Mouse (Mus musculus) myocyte (in vitro differentiated cells): ENCODE measurements around the gene Figla. TPM values are rescaled to one million over a fixed set of nuclear protein-coding genes. Genes with fewer than 3 reads are reported as not detected.

Experiments used
- H3K27me3 ChIP-seq: one replicate; pipeline ENCODE4 v1.6.1; 2011; ENCODE audit not compliant: control insufficient read depth, insufficient read depth, insufficient read length
- H3K36me3 ChIP-seq: one replicate; pipeline ENCODE4 v1.6.1; 2011; ENCODE audit not compliant: control insufficient read depth, insufficient read depth
- H3K4me2 ChIP-seq: one replicate; pipeline ENCODE4 v1.6.1; 2011; ENCODE audit warnings: low read depth, control low read depth
- H3K4me3 ChIP-seq: one replicate; pipeline ENCODE4 v1.5.1; 2011; ENCODE audit warnings: mild to moderate bottlenecking, control low read depth, moderate library complexity
- H3K79me2 ChIP-seq: one replicate; pipeline ENCODE4 v1.6.1; 2011; ENCODE audit not compliant: control insufficient read depth, insufficient read depth
- H3ac ChIP-seq: one replicate; pipeline ENCODE4 v1.6.1; 2011; ENCODE audit not compliant: control insufficient read depth, insufficient read length
- CEBPB ChIP-seq: IDR thresholded peaks from 2 replicates; pipeline ENCODE4 v1.6.1; 2011; ENCODE audit warnings: mild to moderate bottlenecking, moderate library complexity; ENCODE audit not compliant: poor library complexity, insufficient read depth, severe bottlenecking
- E2F4 ChIP-seq: IDR thresholded peaks from one replicate; pipeline ENCODE4 v1.6.1; 2011; ENCODE audit warnings: mild to moderate bottlenecking, control low read depth, moderate library complexity; ENCODE audit not compliant: insufficient read depth
- MAX ChIP-seq: IDR thresholded peaks from one replicate; pipeline ENCODE4 v1.6.1; 2011; ENCODE audit warnings: low read depth, mild to moderate bottlenecking, control low read depth
- MYOD1 ChIP-seq, 3 experiments: IDR thresholded peaks; one replicate each; pipeline ENCODE4 v1.6.1; 2011; ENCODE audit warnings: control low read depth in 2 of 3, low read depth in 2 of 3, mild to moderate bottlenecking in 2 of 3, moderate library complexity in 1 of 3; ENCODE audit not compliant: insufficient read length in 2 of 3, control insufficient read depth in 1 of 3
- MYOG ChIP-seq, 3 experiments: IDR thresholded peaks; one replicate each; pipeline ENCODE4 v1.6.1; 2011; ENCODE audit warnings: control low read depth in 2 of 3, low read depth in 2 of 3, mild to moderate bottlenecking in 2 of 3; ENCODE audit not compliant: insufficient read length in 2 of 3, control insufficient read depth in 1 of 3, insufficient read depth in 1 of 3
- POLR2A ChIP-seq: IDR thresholded peaks from one replicate; pipeline ENCODE4 v1.6.1; 2011; ENCODE audit warnings: low read depth, mild to moderate bottlenecking, control low read depth, moderate library complexity; ENCODE audit not compliant: insufficient read length
- POLR2AphosphoS2 ChIP-seq: IDR thresholded peaks from one replicate; pipeline ENCODE4 v1.6.1; 2011; ENCODE audit warnings: low read depth, control low read depth; ENCODE audit not compliant: insufficient read length
- REST ChIP-seq: IDR thresholded peaks from one replicate; pipeline ENCODE4 v1.6.1; 2011; ENCODE audit warnings: mild to moderate bottlenecking, control low read depth, moderate library complexity; ENCODE audit not compliant: insufficient read depth, insufficient read length
- SRF ChIP-seq: IDR thresholded peaks from one replicate; pipeline ENCODE4 v1.6.1; 2011; ENCODE audit warnings: low read depth; ENCODE audit not compliant: control insufficient read depth, insufficient read length
- TCF12 ChIP-seq: IDR thresholded peaks from one replicate; pipeline ENCODE4 v1.6.1; 2011; ENCODE audit warnings: mild to moderate bottlenecking, control low read depth; ENCODE audit not compliant: poor library complexity, insufficient read depth, severe bottlenecking
- TCF3 ChIP-seq: IDR thresholded peaks from one replicate; pipeline ENCODE4 v1.6.1; 2011; ENCODE audit warnings: low read depth, control low read depth; ENCODE audit not compliant: insufficient read length
- USF1 ChIP-seq: IDR thresholded peaks from one replicate; pipeline ENCODE4 v1.6.1; 2011; ENCODE audit warnings: low read depth, mild to moderate bottlenecking, control low read depth, moderate library complexity
- polyA plus RNA-seq: library from polyadenylated mRNA; unstranded; fragments of >200 nt; fragmentation: generic; extraction: Trizol; gene quantifications from one replicate; pipeline ENCODE4 v1.2.1, GENCODE M21; 2012; ENCODE audit warnings: missing spikeins

Figla gene
- polyA plus RNA-seq, 1 experiment: not detected

GRCm38 (mm10) chr6:86029323-86029713, 13.3 kb downstream of the Figla start:
- no peak overlapping the region for H3ac ChIP-seq
- H3K79me2 ChIP-seq: no peaks in the 10 kb centered on the region
- peak overlapping the region; percentile 52 for H3K4me2 ChIP-seq
- TF ChIP-seq USF1 (no peak), E2F4 (no peak), TCF3 (no peak), TCF12 (no peak)
- H3K27me3 ChIP-seq: peaks cover 4% of the 10 kb centered on the region
- H3K4me3 ChIP-seq: no peak overlapping the region
- no peaks in the 10 kb centered on the region for H3K36me3 ChIP-seq

DNA sequence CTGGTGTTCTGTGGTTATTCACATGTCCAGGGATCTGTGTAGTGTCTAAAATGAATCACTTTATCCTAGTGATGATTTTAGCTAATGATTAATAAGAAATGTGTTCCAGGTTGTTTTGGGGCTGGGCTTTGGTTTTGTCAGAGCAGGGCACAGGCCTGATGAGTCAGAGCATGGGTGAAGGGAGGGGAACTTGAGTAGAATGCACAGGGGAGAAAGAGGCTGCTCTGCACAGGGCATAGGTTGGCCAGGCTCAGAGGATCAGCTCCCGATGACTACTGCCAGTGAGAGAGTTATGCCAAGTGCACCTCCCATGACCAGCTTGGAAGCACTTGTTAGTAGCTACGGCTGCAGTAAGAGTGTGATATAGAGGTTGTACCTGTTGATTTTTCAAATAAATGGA, 15.6 kb downstream of the Figla start:
- Histone ChIP-seq H3K79me2 (no peaks in the 10 kb centered on the region), H3K4me2 (no peak overlapping the region), H3K36me3 (no peaks in the 10 kb centered on the region), H3K4me3 (no peak overlapping the region), H3K27me3 (peaks cover 4% of the 10 kb centered on the region), H3ac (no peak overlapping the region)
- TF ChIP-seq REST: no peak
- TF ChIP-seq MYOD1 (IDR thresholded peaks at IDR 0.05; ENCODE audit: control insufficient read depth in 1 of 3, insufficient read length in 2 of 3, low read depth in 2 of 3): no peak
- TF ChIP-seq TCF3: no peak
- TF ChIP-seq MAX: no peak
- no peak for TF ChIP-seq MYOG (IDR thresholded peaks at IDR 0.05; ENCODE audit: control insufficient read depth in 1 of 3, insufficient read depth in 1 of 3, insufficient read length in 2 of 3, low read depth in 2 of 3)
- TF ChIP-seq TCF12: no peak
- no peak for TF ChIP-seq POLR2A
- TF ChIP-seq SRF: no peak
- TF ChIP-seq CEBPB: no peak
- TF ChIP-seq POLR2AphosphoS2: no peak
- TF ChIP-seq USF1: no peak
- TF ChIP-seq E2F4: no peak

- Histone ChIP-seq H3K79me2 (no peaks in the 10 kb centered on the region), H3ac (no peak overlapping the region), H3K4me2 (no peak overlapping the region), H3K4me3 (no peak overlapping the region), H3K27me3 (peaks cover 4% of the 10 kb centered on the region), H3K36me3 (no peaks in the 10 kb centered on the region)
- TF ChIP-seq TCF3: no peak
- no peak for TF ChIP-seq SRF
- no peak for TF ChIP-seq USF1
- no peak for TF ChIP-seq MYOG (IDR thresholded peaks at IDR 0.05; ENCODE audit: control insufficient read depth in 1 of 3, insufficient read depth in 1 of 3, insufficient read length in 2 of 3, low read depth in 2 of 3)
- no peak for TF ChIP-seq POLR2A
- no peak for TF ChIP-seq E2F4
- no peak for TF ChIP-seq MAX
- no peak for TF ChIP-seq CEBPB
- TF ChIP-seq TCF12: no peak
- no peak for TF ChIP-seq POLR2AphosphoS2
- TF ChIP-seq MYOD1 (IDR thresholded peaks at IDR 0.05; ENCODE audit: control insufficient read depth in 1 of 3, insufficient read length in 2 of 3, low read depth in 2 of 3): no peak
- no peak for TF ChIP-seq REST
These were observed 17.7 kb downstream of the Figla start for GRCm38 (mm10) chr6:86033635-86034034.

GRCm38 (mm10) chr6:86038901-86039300, 22.9 kb downstream of the Figla start:
- Histone ChIP-seq H3K27me3 (no peaks in the 10 kb centered on the region), H3K4me3 (no peak overlapping the region), H3K4me2 (no peak overlapping the region), H3ac (no peak overlapping the region), H3K36me3 (no peaks in the 10 kb centered on the region), H3K79me2 (no peaks in the 10 kb centered on the region)
- TF ChIP-seq MAX: no peak
- no peak for TF ChIP-seq USF1
- no peak for TF ChIP-seq REST
- TF ChIP-seq TCF12: no peak
- TF ChIP-seq CEBPB: no peak
- TF ChIP-seq MYOD1 (IDR thresholded peaks at IDR 0.05; ENCODE audit: control insufficient read depth in 1 of 3, insufficient read length in 2 of 3, low read depth in 2 of 3): no peak
- TF ChIP-seq SRF: no peak
- no peak for TF ChIP-seq E2F4
- TF ChIP-seq POLR2AphosphoS2: no peak
- TF ChIP-seq POLR2A: no peak
- no peak for TF ChIP-seq TCF3
- no peak for TF ChIP-seq MYOG (IDR thresholded peaks at IDR 0.05; ENCODE audit: control insufficient read depth in 1 of 3, insufficient read depth in 1 of 3, insufficient read length in 2 of 3, low read depth in 2 of 3)

GRCm38 (mm10) chr6:86040140-86040539, 24.2 kb downstream of the Figla start:
- Histone ChIP-seq H3K4me3 (no peak overlapping the region), H3ac (no peak overlapping the region), H3K36me3 (no peaks in the 10 kb centered on the region), H3K79me2 (no peaks in the 10 kb centered on the region), H3K27me3 (no peaks in the 10 kb centered on the region), H3K4me2 (no peak overlapping the region)
- no peak for TF ChIP-seq CEBPB
- no peak for TF ChIP-seq SRF
- TF ChIP-seq POLR2A: no peak
- no peak for TF ChIP-seq USF1
- no peak for TF ChIP-seq MYOG (IDR thresholded peaks at IDR 0.05; ENCODE audit: control insufficient read depth in 1 of 3, insufficient read depth in 1 of 3, insufficient read length in 2 of 3, low read depth in 2 of 3)
- TF ChIP-seq E2F4: no peak
- no peak for TF ChIP-seq MYOD1 (IDR thresholded peaks at IDR 0.05; ENCODE audit: control insufficient read depth in 1 of 3, insufficient read length in 2 of 3, low read depth in 2 of 3)
- TF ChIP-seq POLR2AphosphoS2: no peak
- TF ChIP-seq TCF12: no peak
- TF ChIP-seq MAX: no peak
- TF ChIP-seq TCF3: no peak
- TF ChIP-seq REST: no peak
